Mouse (Mus musculus): ENCODE data around the gene Trpc6. TPM values are rescaled to one million over a fixed set of nuclear protein-coding genes. Genes with fewer than 3 reads are reported as not detected.

Trpc6 gene
- polyA plus RNA-seq, 1 experiment: not detected

- no peak for TF ChIP-seq GATA1 (IDR thresholded peaks at IDR 0.05; ENCODE audit: low read length)
These were observed 166.3 kb downstream of the Trpc6 start for GRCm38 (mm10) chr9:8710052-8710739.

GRCm38 (mm10) chr9:8719017-8719416 lies 175.1 kb downstream of the Trpc6 start:
- no peak for TF ChIP-seq GATA1 (IDR thresholded peaks at IDR 0.05; ENCODE audit: low read length)

GRCm38 (mm10) chr9:8729056-8729455 lies 185.1 kb downstream of the Trpc6 start:
- no peak for TF ChIP-seq GATA1 (IDR thresholded peaks at IDR 0.05; ENCODE audit: low read length)
